Mouse (Mus musculus): ENCODE measurements around the gene Tnxb. TPM values are rescaled to one million over a fixed set of nuclear protein-coding genes. Genes with fewer than 3 reads are reported as not detected.
"Not testable (repeated sequence)": the region's sequence is repeated elsewhere in the genome, so short reads cannot be mapped to it uniquely, and the experiment has no call there.

The Tnxb gene
- total RNA-seq, 2 experiments from 2014 or later = 1.2 to 1.6 TPM

DNA sequence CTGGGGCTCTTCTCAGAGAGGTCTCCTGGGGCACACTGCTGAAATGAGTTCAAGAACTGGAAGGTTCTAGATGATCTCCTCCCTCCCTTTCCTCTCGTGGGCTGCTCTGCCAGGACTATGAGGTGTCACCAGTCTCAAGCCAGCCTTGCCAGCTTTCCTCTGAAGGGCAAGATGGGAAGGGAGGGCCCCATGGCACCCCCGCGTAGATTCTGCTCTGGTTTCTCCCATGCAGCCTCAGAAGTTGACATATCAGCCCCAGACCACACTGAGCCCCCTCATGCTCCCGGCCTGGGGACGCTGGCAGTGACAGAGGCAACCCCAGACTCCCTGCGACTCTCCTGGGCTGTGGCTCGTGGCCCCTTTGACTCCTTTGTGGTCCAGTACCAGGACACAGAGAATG is 45.1 kb downstream of the Tnxb start:
- intact Hi-C loops (cut with DNase I); DNase-seq (ENCODE audit: low spot score in 2 of 2): not testable (repeated sequence)

DNA sequence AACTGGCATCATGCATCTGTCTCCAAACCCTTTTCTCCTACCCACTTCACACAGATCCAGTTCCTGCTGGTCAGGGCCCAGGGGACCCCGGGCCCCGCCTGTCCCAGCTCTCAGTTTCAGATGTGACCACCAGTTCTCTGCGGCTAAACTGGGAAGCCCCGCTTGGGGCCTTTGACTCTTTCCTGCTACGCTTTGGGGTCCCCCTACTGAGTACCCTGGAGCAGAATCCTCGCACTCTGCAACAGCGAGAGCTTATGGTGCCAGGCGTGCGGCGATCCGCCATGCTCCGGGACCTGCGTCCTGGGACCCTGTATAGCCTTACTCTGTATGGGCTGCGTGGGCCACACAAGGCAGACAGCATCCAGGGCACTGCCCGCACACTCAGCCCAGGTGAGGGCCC is 45.9 kb downstream of the Tnxb start:
- intact Hi-C loops (cut with DNase I) = no loop called here
- no peak for DNase-seq (ENCODE audit: low spot score in 2 of 2)

DNA sequence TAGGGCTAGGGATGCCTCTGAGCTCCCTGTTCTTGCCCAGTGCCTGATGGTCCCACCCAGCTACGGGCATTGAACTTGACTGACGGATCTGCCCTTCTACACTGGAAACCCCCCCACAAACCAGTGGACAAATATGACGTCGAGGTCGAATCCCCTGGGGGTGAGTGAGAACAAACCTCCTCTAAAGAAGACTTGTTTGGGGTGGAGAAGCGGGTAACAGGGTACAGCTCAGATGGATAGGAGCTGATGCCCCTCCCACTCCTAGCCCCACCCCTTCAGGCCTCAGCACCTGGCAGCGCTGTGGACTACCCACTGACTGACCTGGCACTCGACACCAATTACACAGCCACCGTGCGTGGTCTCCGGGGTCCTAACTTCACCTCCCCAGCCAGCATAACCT is 47.1 kb downstream of the Tnxb start:
- no peak for DNase-seq (ENCODE audit: low spot score in 2 of 2)
- intact Hi-C loops (cut with DNase I) = no loop called here

DNA sequence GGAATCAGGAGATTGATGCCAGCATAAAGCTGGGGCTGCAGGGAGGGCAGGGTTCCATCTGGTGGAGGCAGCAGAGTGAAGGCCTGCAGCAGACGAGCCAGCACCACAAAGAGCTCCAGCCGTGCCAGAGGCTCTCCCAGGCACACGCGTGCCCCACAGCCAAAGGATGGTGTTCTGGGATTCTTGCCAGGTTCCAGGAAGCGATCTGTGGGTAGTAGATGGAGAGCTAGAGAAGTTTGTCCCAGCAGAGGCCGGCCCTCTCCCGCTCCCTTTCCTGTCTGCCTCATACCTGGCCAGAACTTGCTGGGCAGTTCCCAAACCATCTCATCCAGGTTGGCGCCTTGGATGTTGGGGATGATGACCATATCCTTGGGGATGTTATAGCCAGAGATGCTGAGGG is 49.6 kb downstream of the Tnxb start:
- DNase-seq (ENCODE audit: low spot score in 2 of 2) = peak in 1 of 2 experiments; percentile 6
- intact Hi-C loops (cut with DNase I) = loop anchor here (2.0 kb wide), 1 partner anchor 83 kb away; no protein-coding TSS in a partner anchor

DNA sequence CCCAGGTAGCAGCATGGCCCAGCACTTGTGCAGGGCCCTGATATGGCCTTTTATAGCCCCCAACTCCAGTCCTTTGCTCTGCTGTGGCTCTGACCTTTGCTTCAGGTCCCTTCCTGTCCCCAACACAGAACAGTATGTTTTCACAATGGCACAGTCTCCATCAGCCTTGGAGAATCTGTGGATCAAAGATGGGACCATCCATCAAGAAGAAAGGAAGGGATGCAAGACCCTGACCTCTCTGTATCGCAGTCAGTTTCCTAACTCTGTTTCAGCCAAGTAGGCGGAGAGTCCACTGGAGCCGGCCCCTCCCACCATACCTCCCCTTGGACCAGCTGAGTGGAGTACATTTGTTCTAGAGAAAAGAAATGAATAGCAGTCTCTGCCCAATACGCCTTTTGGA is 51.9 kb downstream of the Tnxb start:
- DNase-seq (ENCODE audit: low spot score in 2 of 2); intact Hi-C loops (cut with DNase I): not testable (repeated sequence)

DNA sequence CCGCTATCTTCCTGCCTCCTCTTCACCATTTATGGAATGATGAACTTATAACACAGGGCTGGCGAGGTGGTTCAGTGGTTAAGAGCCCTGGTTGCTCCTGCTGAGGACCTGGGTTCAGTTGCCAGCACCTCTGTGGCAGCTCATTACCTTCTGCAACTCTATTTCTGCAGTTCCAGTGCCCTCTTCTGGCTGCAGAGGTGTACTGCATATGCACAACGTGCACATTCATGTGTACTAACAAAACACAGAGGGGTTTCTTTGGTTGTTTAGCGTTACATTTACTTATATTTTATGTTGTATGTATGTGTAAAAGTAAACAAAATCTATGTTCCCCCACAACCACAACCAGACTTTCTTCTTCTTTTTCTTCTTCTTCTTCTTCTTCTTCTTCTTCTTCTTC is 52.7 kb downstream of the Tnxb start:
- intact Hi-C loops (cut with DNase I) = no loop called here
- no peak for DNase-seq (ENCODE audit: low spot score in 2 of 2)

DNA sequence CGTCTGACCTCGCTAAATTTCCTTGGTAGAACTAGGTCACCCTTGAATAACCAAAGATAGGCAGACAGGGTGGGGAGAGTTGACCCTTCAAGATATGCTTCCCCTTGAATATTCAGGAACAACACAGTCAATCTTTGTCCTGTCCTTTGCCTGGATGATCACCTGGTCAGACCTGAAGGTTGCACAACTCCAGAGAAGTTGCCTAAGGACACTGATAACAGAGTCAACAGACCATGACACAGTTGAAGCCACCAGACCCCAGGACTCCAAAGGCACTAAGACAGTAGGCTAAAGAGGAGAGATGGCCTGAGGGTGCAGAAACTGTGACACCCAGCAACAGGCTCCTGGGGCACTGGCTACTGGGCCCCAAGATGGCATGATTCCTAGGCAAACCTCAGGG is 57.6 kb downstream of the Tnxb start:
- no peak for DNase-seq (ENCODE audit: low spot score in 2 of 2)
- intact Hi-C loops (cut with DNase I) = no loop called here

DNA sequence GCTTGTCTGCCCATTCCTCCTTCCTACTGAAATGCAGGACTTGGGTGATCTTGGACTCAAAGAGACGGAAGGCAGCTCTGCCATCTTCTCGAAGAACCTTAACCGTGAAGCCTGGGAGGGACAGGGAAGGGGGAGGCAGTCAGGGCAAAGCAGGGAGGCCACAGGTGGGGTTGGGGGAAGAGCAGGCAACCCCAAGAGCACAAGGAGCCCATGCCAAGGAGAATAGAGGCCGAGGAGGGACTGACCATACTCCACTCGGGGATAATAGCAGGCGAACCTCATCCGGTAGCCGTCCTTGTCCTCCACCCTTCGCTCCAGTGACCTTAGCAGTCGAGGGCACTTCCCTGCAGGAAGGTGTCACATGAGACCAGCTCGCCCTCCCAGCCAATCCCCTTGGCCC is 58.8 kb downstream of the Tnxb start:
- DNase-seq (ENCODE audit: low spot score in 2 of 2); intact Hi-C loops (cut with DNase I): not testable (repeated sequence)

DNA sequence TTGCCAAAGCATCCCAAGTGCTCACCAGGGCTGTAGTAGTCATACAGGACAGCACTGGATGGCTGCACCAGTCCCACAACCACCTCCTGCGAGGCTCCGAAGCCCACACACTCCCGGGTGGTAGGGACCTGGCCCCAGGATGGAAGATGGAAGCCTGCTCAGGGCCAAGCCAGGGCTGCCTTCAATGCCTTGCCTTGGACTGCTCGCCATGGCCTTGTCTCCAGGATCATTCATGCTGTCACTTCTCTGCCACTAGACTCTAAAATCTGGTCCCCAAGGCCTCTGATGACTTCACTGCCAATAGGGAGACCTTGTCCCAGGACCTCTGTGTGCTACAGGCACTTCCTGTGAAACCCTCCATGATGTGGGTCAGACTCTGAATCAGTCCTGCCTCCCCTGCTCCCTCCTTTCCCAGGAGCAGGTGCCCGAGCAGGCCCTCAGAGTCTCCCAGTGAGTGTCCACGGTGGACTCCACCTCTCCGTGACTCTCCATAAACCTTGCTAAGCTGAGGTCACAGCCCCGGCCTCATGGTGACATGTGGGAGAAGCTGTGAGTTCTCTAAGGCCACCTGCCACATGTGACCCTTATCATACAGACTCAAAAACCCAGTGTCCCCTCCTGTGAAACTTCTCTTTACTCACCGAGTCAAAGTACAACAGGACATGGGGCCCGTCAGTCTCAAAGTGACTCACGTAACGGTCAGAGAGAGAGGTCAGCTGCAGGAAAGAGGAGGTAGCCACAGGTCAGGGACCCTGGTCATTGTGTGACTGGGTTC is 59.6 kb downstream of the Tnxb start:
- intact Hi-C loops (cut with DNase I); DNase-seq (ENCODE audit: low spot score in 2 of 2): not testable (repeated sequence)

DNA sequence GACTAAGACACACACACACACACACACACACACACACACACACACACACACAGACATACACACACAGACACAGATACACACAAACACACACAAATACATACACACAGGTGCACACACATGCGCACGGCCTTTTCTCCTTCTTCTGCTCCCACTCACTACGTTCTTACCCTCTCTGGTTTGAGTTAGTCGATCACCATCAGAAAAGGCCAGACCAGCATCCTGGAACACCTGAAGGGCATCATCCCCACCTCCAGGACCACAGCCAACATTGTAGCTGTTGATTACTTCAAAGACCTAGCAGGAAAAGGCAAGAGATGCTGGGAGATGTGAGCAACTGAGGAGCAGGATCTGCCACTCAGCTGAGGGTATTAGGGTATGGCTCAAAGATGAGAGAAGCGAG is 67.1 kb downstream of the Tnxb start:
- DNase-seq (ENCODE audit: low spot score in 2 of 2); intact Hi-C loops (cut with DNase I): not testable (repeated sequence)

DNA sequence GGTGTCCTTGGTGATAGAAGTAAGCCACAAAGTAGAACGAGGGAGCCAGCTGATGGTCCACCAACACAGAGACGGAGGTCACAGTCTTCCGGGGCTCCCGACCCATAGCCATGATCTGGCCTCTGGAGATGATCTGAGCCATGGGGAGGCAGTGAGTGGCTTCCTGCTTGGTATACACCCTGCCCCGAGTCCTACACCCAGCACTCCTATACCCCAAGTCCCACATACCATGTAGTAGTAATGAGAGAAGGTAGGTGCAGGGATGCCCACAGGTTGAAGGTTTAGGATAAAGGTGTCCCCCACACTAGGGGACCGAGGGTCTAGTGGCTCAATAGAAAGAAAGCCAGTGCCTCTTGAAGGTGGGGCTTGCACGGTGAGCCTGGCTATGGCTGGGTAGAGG is 69.4 kb downstream of the Tnxb start:
- DNase-seq (ENCODE audit: low spot score in 2 of 2); intact Hi-C loops (cut with DNase I): not testable (repeated sequence)

DNA sequence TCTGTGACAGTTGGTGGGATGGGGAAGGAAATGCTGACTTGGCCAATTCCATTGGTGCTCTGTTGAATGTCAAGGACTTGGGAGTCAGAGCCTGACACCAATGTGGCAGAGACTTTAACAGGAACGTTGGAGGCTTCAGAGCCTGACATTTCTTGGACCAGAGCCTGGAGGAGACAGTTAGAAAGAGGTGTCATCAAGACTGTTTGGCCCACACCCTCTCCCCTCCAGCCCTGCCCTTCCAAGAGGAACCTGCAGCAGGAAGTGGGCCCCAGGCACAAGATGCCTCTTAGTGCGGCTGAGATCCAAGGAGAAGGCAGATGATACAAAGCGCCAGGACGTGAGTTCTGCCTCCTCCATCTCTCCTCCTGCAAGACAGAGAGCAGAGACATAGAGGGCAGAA is 69.9 kb downstream of the Tnxb start:
- DNase-seq (ENCODE audit: low spot score in 2 of 2) = no peak
- intact Hi-C loops (cut with DNase I) = no loop called here

DNA sequence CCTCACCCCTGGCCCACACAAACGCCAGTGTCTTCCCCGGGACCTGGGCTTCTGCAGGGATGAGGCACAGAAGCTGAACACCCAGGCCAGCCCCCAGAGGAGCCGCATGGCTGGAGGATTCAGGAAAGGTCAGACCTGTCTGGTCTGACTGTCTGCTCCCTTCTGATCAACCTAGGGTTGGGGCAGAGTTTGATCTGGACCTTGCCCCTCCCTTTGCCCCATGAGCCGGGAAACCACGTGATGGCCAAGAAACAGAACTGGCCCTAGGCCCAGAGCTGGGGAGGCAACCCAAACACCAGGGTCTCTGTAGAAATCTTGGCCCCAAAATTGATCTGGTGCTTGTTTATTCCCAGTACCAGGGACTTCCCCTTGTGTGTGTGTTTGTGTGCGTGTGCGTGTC is 73.4 kb downstream of the Tnxb start, which contains the start of gene C4b:
TSS of gene C4b (minus strand) at position 164 of the 400 bp plus-strand sequence.
- DNase-seq (ENCODE audit: low spot score in 2 of 2) = no peak
- intact Hi-C loops (cut with DNase I) = no loop called here

DNA sequence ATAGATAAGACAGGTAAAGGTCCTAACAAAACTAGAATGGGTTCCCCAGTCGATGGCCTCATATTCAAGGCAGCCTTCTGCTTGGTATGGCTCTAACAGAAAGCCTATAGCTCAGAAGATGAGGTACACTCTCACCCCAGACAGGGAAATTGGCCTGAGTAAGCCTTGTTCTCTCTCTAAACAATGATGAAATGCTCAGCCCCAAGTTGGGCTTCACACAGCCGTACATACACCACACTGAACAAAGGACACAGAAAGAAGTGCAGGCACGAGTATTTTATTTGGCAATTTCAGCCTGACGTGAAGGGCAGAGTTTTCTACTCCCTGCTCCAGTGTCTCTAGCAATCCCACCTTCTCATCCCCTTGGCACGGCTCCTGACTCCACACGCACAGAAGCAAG is 73.9 kb downstream of the Tnxb start:
- intact Hi-C loops (cut with DNase I) = no loop called here
- no peak for DNase-seq (ENCODE audit: low spot score in 2 of 2)

DNA sequence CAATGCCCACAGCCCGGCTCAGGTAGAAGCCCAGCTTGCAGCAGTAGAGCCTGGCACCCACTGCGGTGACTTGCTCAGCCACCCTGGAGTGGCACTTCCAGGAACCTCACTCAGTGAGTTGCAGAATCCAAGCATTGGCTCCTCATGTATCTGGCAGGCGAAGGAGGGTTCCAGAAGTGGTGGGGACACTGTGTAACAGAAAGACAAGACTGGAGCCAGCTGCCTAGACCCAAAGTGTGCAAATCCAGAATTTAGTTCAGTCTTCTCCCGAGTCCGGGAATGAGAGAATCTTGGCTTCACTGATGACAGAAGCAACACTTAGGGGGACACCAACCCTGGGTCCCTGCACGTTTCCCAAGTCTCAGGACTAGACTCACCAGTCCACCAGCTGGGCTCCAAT is 74.3 kb downstream of the Tnxb start:
- intact Hi-C loops (cut with DNase I); DNase-seq (ENCODE audit: low spot score in 2 of 2): not testable (repeated sequence)

DNA sequence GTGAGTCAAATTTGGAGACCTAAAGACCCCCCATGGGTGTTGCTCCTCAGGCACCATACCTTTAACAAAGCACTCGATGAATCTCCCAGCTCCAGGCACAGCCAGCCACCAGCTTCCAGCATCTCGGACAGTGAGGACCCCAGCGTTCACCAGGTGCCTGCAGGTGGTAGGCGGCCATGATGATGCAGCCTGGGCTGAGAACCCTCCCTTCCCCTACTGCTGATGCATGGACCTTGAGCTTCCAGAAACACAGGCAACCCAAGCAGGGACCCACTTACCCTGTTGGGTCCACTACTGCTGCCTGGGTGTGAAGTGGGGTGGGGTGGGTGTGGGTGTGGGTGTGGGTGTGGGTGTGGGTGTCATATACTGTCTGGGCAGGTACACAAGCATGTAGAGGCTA is 74.8 kb downstream of the Tnxb start:
- DNase-seq (ENCODE audit: low spot score in 2 of 2); intact Hi-C loops (cut with DNase I): not testable (repeated sequence)

DNA sequence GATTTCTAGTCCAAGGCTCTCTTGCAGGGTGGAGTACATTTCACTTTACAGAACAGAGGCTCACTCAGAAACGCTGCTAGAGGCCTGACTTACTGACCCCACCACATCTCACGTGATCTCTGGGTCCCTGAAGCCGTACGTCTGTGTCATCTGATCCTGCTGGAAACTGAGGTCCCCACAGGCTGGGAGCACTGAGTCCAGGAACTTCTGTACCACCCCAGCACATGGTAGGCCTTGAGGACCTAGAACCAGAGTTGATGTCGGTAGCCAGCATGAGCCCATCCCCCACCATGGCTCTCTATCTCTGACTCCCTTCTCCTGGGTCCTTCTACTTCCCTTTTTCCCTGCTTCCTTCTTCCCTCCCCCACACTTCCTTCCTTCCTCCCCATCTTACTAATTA is 76.2 kb downstream of the Tnxb start:
- intact Hi-C loops (cut with DNase I) = loop anchor here (2.0 kb wide), 1 partner anchor 78 kb away; no protein-coding TSS in a partner anchor

DNA sequence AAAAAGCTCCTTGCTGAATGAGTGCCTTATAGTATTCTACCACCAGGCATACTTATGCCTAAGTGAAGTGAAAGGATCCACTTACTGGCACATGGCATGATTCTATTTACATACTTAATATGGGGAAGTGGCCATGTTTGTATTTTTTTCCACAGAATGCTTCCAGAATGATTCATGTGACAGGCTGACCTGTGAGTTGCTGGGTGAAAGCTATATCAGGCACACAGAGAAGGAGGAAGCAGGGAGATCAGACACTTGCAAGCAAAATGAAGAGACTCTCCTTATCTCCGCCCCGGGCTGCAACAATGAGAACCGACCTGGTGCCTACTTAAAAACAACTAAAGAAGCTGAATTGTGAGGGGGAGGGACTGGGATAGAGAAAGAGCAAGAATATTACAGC is 91.1 kb downstream of the Tnxb start:
- DNase-seq (ENCODE audit: low spot score in 2 of 2) = no peak
- intact Hi-C loops (cut with DNase I) = no loop called here

More for the DNA sequence above, 76.2 kb downstream of the Tnxb start:
- DNase-seq (ENCODE audit: low spot score in 2 of 2) = no peak
